Mouse (Mus musculus) brain, embryonic 14.5 days (tissue): ENCODE data around the gene Tmod1.

Source experiments
- CTCF ChIP-seq: fragments of 200-500 bp; IDR thresholded peaks from 2 replicates; pipeline ENCODE4 v1.5.1; 2012; ENCODE audit warnings: inconsistent platforms, mild to moderate bottlenecking, moderate library complexity, borderline replicate concordance; ENCODE audit not compliant: insufficient read depth, insufficient read length; ENCODE audit errors: extremely low read depth
- POLR2A ChIP-seq: fragments of 200-500 bp; IDR thresholded peaks from 2 replicates; pipeline ENCODE4 v1.6.1; 2012; ENCODE audit warnings: mild to moderate bottlenecking, inconsistent platforms, borderline replicate concordance; ENCODE audit not compliant: poor library complexity, insufficient read depth, insufficient read length, severe bottlenecking; ENCODE audit errors: extremely low read depth

- TF ChIP-seq POLR2A, result no peak
- no peak for TF ChIP-seq CTCF
Measured at GRCm38 (mm10) chr4:46028781-46029180, 10.0 kb upstream of the Tmod1 start.
